Mouse (Mus musculus) erythroblast, embryonic 14.5 days (primary cell): ENCODE results near the gene Mecr. TPM values are rescaled to one million over a fixed set of nuclear protein-coding genes. Genes with fewer than 3 reads are reported as not detected.
"Not testable (repeated sequence)": the region's sequence is repeated elsewhere in the genome, so short reads cannot be mapped to it uniquely, and the experiment has no call there.

Experiments
- H3K27me3 ChIP-seq: 2 replicates; pipeline ENCODE4 v1.6.1; 2012; ENCODE audit warnings: inconsistent platforms; ENCODE audit not compliant: control insufficient read depth
- H3K36me3 ChIP-seq: 2 replicates; pipeline ENCODE4 v1.6.1; 2012; ENCODE audit warnings: mild to moderate bottlenecking, inconsistent platforms; ENCODE audit not compliant: control insufficient read depth
- H3K4me1 ChIP-seq: 2 replicates; pipeline ENCODE4 v1.6.1; 2012; ENCODE audit warnings: inconsistent platforms; ENCODE audit not compliant: control insufficient read depth
- H3K4me3 ChIP-seq: replicated peaks from 2 replicates; pipeline ENCODE3; 2012; ENCODE audit warnings: moderate library complexity, mild to moderate bottlenecking, inconsistent platforms
- H3K9me3 ChIP-seq: 2 replicates; pipeline ENCODE4 v1.6.1; 2012; ENCODE audit warnings: low read length, inconsistent platforms, mixed read lengths; ENCODE audit not compliant: control insufficient read depth
- GATA1 ChIP-seq: IDR thresholded peaks from 2 replicates; pipeline ENCODE4 v1.6.1; 2012; ENCODE audit warnings: low read length, inconsistent platforms, mixed read lengths
- TAL1 ChIP-seq: IDR thresholded peaks from 3 replicates; pipeline ENCODE4 v1.6.1; 2012; ENCODE audit warnings: low read length, inconsistent platforms, mixed read lengths
- polyA plus RNA-seq: library from polyadenylated mRNA; stranded (reverse); fragments of >175 nt; gene quantifications from 2 replicates; pipeline ENCODE4 v1.2.3, GENCODE M21; 2012

Mecr gene
- polyA plus RNA-seq = 1.8 and 2.4 TPM in 2 replicates

GRCm38 (mm10) chr4:131843290-131843743, at the start of gene Mecr:
Mecr (plus strand) TSS chr4:131843470.
- Histone ChIP-seq H3K36me3 (peaks cover 13% of the 10 kb centered on the region), H3K9me3 (no peaks in the 10 kb centered on the region), H3K27me3 (peaks cover 37% of the 10 kb centered on the region), H3K4me1 (peaks cover 25% of the 10 kb centered on the region), H3K4me3 (peak within 1 kb of the TSS; percentile 91)
- no peak for TF ChIP-seq TAL1
- no peak for TF ChIP-seq GATA1

DNA sequence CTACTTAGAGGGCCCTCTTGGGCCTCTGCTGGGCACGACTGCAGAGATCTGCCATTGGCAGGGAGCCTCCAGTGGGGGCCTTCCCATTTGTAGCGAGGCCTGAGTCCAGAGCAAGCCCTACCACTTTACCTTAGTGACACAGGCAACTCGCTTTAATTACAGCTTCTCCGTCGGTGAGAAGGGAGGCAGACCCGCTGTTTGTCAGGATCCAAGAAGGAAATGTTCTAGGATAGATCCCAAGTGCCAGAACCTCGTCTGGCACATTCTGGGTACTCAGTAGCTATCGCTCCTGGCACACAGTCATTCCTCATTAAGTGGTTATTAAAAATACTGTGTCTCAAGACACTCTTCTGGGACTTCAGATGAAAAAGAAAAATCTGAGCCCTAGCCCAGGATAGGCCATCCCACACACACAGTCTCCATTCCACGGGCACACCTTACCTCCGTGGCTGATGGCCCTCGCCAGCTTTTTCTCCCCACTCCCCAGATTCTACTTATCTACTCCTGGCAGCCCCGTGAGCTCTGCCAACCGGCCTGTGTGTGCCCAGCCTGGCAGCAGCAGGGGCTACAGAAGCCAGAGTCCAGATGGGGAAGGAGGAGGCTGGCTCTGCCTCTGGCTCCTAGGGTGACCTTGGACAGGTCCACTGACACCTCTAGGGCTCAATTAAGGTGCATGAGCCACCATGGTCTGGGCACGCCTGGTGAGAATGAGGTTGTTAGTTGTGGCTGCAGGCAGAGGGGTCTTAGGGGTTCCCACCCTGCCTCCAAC, 46.8 kb upstream of the Mecr start:
- no peaks in the 10 kb centered on the region for H3K36me3 ChIP-seq

DNA sequence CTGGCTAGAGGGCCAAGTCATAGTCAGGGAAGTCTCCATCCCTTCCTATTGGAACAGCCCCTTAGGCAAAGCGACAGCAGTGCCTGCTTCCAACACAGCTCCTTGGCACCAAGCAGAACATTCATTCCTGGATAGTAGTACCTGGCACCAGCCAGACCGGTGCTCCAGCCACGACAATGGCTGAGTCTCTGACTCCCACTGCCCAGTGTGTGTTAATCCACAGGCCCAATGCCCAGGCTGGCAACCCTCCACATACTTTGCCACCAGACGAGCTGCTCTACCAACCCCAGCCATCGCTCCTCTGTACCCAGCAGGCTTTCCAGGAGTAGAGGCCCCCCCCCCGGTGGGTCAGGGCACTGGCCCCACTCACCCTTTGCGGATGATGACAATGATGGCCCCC, 45.8 kb upstream of the Mecr start:
- no peak overlapping the region for H3K4me3 ChIP-seq
- TF ChIP-seq TAL1 (no peak), GATA1 (no peak)
- peaks cover 5% of the 10 kb centered on the region for H3K4me1 ChIP-seq
- no peaks in the 10 kb centered on the region for H3K27me3 ChIP-seq
- no peaks in the 10 kb centered on the region for H3K9me3 ChIP-seq
- H3K36me3 ChIP-seq = no peaks in the 10 kb centered on the region

More for the DNA sequence above, 46.8 kb upstream of the Mecr start:
- no peaks in the 10 kb centered on the region for H3K27me3 ChIP-seq
- H3K4me1 ChIP-seq = peaks cover 5% of the 10 kb centered on the region
- TF ChIP-seq GATA1 = no peak
- H3K9me3 ChIP-seq = no peaks in the 10 kb centered on the region
- no peak overlapping the region for H3K4me3 ChIP-seq

DNA sequence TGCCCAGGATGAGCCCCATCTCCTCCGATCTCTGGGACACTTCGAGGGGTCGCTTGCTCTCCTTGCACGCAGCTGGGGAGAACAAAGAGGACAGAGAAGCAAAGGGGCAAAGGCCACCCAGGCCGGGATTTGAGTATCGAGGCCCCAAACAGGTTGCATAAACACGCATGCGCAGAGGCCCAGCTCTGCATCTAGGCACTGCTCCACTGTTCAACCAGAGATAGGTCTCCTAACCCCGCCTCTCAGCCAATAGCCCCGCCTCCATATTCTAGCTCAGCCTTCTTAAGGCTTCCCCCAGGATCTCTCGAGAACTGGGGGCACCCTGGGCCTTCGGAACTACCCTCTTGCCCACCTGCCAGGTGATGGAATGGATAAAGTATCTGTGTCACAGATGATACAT, 45.4 kb upstream of the Mecr start:
- H3K4me1 ChIP-seq = peaks cover 5% of the 10 kb centered on the region
- peaks cover under 1% of the 10 kb centered on the region; the same call in 1 of the 2 replicates for H3K36me3 ChIP-seq

GRCm38 (mm10) chr4:131798968-131799367, 44.3 kb upstream of the Mecr start:
- H3K36me3 ChIP-seq = peaks cover 4% of the 10 kb centered on the region

More for the DNA sequence above, 45.4 kb upstream of the Mecr start:
- no peaks in the 10 kb centered on the region for H3K9me3 ChIP-seq
- TF ChIP-seq TAL1 (no peak), GATA1 (no peak)
- H3K27me3 ChIP-seq = no peaks in the 10 kb centered on the region
- H3K4me3 ChIP-seq = no peak overlapping the region

DNA sequence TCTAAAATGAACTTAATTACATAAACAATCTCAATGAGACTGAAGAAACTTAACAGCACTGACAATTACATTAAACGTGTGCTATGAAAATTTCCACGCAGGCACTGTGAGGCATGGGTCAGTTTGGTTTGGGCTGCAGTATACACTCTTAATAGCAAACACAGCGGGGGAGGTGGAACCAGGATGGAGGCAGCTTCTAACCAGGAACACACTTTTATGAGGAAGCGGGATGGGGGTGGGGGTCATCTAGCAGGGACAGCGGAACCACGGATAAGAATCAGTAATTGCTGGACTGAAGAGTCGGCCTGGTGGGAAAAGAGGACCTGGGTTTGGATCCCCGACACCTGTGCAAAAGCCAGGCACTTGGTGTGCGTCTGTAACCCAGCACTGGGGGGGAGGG, 39.4 kb upstream of the Mecr start:
- peaks cover 4% of the 10 kb centered on the region for H3K36me3 ChIP-seq
- no peak overlapping the region for H3K4me3 ChIP-seq
- TF ChIP-seq GATA1 = no peak
- no peak for TF ChIP-seq TAL1
- no peaks in the 10 kb centered on the region for H3K9me3 ChIP-seq
- no peaks in the 10 kb centered on the region for H3K27me3 ChIP-seq
- H3K4me1 ChIP-seq = peaks cover 7% of the 10 kb centered on the region

More at GRCm38 (mm10) chr4:131798968-131799367, 44.3 kb upstream of the Mecr start:
- TF ChIP-seq TAL1 = no peak
- TF ChIP-seq GATA1 = no peak
- H3K4me1 ChIP-seq = peaks cover 5% of the 10 kb centered on the region
- no peak overlapping the region for H3K4me3 ChIP-seq
- no peaks in the 10 kb centered on the region for H3K9me3 ChIP-seq
- H3K27me3 ChIP-seq = no peaks in the 10 kb centered on the region

GRCm38 (mm10) chr4:131804732-131805131, 38.5 kb upstream of the Mecr start:
- not testable (repeated sequence) for H3K36me3 ChIP-seq, H3K4me3 ChIP-seq, H3K9me3 ChIP-seq, H3K27me3 ChIP-seq, H3K4me1 ChIP-seq

GRCm38 (mm10) chr4:131805255-131805654, 38.0 kb upstream of the Mecr start:
- Histone ChIP-seq H3K9me3 (no peaks in the 10 kb centered on the region), H3K36me3 (peaks cover 4% of the 10 kb centered on the region), H3K4me1 (peaks cover 3% of the 10 kb centered on the region), H3K4me3 (no peak overlapping the region), H3K27me3 (no peaks in the 10 kb centered on the region)
- TF ChIP-seq GATA1 = no peak
- no peak for TF ChIP-seq TAL1

GRCm38 (mm10) chr4:131812458-131812857, 30.8 kb upstream of the Mecr start:
- Histone ChIP-seq H3K36me3 (no peaks in the 10 kb centered on the region), H3K4me3 (no peak overlapping the region), H3K4me1 (peaks cover 14% of the 10 kb centered on the region), H3K27me3 (no peaks in the 10 kb centered on the region), H3K9me3 (no peaks in the 10 kb centered on the region)
- TF ChIP-seq GATA1 = no peak
- no peak for TF ChIP-seq TAL1

- peaks cover 2% of the 10 kb centered on the region; the same call in 1 of the 2 replicates for H3K27me3 ChIP-seq
- H3K36me3 ChIP-seq = peaks cover 2% of the 10 kb centered on the region
- TF ChIP-seq GATA1 (no peak), TAL1 (no peak)
- H3K4me1 ChIP-seq = peaks cover 16% of the 10 kb centered on the region
- no peak overlapping the region for H3K4me3 ChIP-seq
- no peaks in the 10 kb centered on the region for H3K9me3 ChIP-seq
These were observed 29.5 kb upstream of the Mecr start for GRCm38 (mm10) chr4:131813798-131814197.
